Mouse (Mus musculus) cortical plate, adult 2 months (tissue): Measurements from ENCODE around the gene Ddost. TPM values are rescaled to one million over a fixed set of nuclear protein-coding genes. Genes with fewer than 3 reads are reported as not detected.

Experiments used
- H3K27ac ChIP-seq: fragments of 200-500 bp; 2 replicates; pipeline ENCODE4 v1.5.1; 2012; ENCODE audit warnings: low read length, control low read depth, inconsistent platforms; ENCODE audit not compliant: insufficient read depth
- H3K4me1 ChIP-seq: fragments of 200-500 bp; 2 replicates; pipeline ENCODE4 v1.6.1; 2011; ENCODE audit warnings: low read length; ENCODE audit not compliant: control insufficient read depth, insufficient read depth
- H3K4me3 ChIP-seq: fragments of 200-500 bp; 2 replicates; pipeline ENCODE4 v1.5.1; 2011; ENCODE audit warnings: mild to moderate bottlenecking, low read length, control low read depth; ENCODE audit not compliant: insufficient read depth
- CTCF ChIP-seq: fragments of 200-500 bp; IDR thresholded peaks from 2 replicates; pipeline ENCODE4 v1.5.1; 2011; ENCODE audit warnings: mild to moderate bottlenecking, control low read depth, low read length; ENCODE audit not compliant: insufficient read depth; ENCODE audit errors: extremely low read depth
- POLR2A ChIP-seq: fragments of 200-500 bp; IDR thresholded peaks from 2 replicates; pipeline ENCODE4 v1.6.1; 2011; ENCODE audit warnings: mild to moderate bottlenecking, low read length, control low read depth; ENCODE audit not compliant: insufficient read depth; ENCODE audit errors: extremely low read depth
- polyA plus RNA-seq: library from polyadenylated mRNA; depleted of rRNA; stranded (reverse); fragments of >200 nt; gene quantifications from 2 replicates; pipeline ENCODE4 v1.2.3, GENCODE M21; 2012; rRNA removed

Gene Ddost
- 96.7 and 99.4 TPM in 2 replicates for polyA plus RNA-seq

DNA sequence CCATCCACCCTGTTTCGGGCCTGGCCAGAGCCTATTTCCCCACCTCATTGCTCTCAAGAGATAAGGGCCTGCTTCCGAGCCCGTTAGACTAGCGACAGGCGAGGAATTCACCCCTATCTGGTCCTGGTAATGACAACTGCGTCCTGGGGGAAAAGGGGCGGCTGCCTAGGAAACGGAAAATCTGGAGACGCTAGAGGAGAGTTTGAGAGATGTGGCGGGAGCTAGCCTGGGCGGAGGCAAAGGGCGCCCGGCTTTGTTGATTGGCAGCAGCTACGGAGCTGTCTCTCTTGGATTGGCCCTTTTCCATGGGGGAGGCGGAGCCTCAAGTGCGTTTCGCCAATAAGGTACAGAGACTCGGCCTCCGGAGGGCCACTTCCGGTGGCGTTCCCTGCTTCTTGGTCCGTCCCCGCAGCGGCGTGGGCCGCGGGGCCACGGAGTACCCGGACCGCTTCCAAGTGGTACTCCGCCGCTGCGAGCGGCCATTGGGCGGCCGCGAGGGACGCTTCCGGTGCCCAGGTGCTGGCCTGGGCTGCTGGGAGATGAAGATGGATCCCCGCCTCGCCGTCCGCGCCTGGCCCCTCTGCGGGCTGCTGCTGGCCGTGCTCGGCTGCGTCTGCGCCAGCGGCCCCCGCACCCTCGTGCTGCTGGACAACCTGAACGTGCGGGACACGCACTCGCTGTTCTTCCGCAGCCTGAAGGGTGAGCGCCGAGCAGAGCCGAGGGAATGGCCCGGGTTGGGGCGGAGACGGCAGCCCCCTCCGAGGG lies at the start of gene Ddost:
Ddost (plus strand) TSS at position 391 of the 765 bp plus-strand sequence.
- H3K4me3 ChIP-seq: peak within 1 kb of the TSS; percentile 74
- TF ChIP-seq CTCF (no peak), POLR2A (peak; percentile 53; the same call in 1 of the 2 replicates)
- peaks cover 3% of the 10 kb centered on the region for H3K4me1 ChIP-seq
- peak within 1 kb of the TSS; percentile 48; the same call in 1 of the 2 replicates for H3K27ac ChIP-seq

DNA sequence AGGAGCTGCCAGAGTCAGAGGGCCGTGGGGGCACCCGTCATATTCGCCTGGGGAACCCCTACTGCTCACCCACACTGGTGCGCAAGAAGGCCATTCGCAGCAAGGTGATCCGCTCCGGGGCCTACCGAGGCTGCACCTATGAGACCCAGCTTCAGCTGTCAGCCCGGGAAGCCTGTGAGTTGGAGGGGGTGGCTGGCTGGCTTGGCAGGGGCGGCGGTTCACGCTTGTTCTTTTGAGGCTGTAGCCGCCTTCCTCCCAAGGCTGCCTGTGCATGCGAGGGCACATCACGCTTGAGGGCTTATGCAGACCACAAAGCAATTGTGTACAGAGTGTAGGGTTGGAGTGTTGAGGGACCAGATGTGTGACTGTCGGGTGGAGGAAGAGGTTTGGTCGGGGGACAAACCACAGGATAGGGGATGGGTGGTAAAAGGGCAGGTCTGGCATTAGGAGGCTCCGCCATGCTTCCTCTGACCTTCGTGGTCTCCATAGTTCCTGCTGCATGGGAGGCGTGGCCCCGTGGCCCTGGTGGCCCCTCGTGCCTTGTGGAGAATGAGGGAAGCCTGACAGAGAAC lies 47.3 kb upstream of the Ddost start:
- no peak for TF ChIP-seq CTCF
- H3K4me1 ChIP-seq: 0 out of 2 replicates have a peak, but pooled peaks cover 3% of the 10 kb centered on the region
- H3K4me3 ChIP-seq: no peak overlapping the region
- H3K27ac ChIP-seq: no peak overlapping the region

DNA sequence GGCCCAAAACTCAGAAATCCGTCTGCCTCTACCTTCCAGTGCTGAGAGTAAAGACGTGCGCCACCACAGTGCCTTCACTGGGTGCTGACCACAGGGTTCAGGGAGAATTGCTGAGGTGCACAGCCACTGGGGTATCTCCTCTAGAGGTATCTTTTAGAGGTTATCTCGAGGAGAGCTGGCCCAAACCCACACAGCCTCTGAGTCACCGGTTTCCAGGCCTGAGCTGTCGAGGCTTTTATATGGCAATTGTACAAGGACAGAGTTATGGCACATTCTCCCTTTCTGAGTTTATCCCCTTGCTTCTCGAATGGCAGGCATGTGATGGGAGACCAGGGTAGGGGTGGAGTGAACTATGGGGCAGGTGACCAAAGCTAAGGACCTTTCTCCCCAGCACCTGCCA lies 45.9 kb upstream of the Ddost start:
- TF ChIP-seq POLR2A (no peak), CTCF (no peak)
- H3K4me1 ChIP-seq: no peaks in the 10 kb centered on the region

DNA sequence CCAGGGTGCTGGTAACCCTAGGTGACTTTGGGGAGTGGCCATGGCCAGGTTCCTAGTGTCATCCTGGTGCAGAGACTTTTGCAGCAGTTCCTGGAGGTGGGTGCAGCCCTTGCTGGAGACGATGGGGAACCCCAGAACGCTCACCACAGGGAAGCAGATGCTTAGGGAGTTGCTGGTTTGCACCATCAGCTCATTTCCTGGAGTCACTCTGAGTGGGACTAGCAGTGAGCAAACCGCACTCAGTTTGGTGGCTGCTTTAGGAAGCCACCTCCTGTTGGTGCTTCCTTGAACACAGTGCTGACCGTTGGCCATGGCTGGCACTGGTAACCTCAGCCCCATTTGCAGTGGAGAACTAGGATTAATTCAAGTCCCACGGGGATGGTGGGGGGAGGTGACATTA lies 45.0 kb upstream of the Ddost start:
- H3K4me3 ChIP-seq: no peak overlapping the region
- H3K27ac ChIP-seq: no peak overlapping the region
- TF ChIP-seq POLR2A (no peak), CTCF (no peak)
- peaks cover 4% of the 10 kb centered on the region; the same call in 1 of the 2 replicates for H3K4me1 ChIP-seq

More for the DNA sequence above, 45.9 kb upstream of the Ddost start:
- H3K27ac ChIP-seq: no peak overlapping the region
- no peak overlapping the region for H3K4me3 ChIP-seq

DNA sequence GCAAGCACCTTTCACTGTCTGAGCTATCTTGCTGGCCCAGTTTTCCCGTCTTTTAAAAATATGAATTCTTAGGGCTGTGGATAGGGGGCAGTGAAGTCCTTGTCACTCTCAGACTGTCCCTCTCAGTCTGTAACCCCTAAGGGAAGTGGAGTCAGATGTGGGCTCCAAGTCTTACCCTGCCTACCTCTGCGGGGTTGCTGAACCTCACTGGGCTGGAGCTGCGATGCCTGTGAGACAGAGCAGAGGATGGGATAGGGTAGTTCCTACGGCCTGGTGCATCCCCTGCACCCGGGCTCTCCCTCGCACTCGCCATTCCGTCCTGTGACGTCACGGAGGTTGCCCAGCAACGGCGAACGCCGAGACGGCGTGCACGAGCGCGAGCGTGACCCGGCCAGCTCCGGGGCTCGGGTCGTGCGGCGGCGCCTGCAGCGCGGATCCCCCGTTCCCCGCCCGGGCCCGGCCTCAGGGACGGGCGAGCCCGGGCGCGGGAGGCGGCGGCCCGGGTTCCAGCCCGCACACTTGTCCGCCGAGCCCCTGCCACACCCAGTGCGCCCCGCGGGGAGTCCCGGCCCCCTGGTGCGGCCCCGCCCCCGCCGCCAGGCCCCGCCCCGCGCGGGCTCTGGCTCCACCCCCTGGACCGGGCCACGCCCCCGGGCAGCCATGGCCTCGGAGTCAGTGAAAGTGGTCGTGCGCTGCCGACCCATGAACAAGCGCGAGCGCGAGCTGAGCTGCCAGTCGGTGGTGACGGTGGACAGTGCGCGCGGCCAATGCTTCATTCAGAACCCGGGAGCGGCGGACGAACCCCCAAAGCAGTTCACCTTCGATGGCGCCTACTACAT lies 42.5 kb upstream of the Ddost start:
- H3K4me3 ChIP-seq: peak overlapping the region; percentile 46
- peak overlapping the region; percentile 2; the same call in 1 of the 2 replicates for H3K27ac ChIP-seq
- H3K4me1 ChIP-seq: peaks cover 4% of the 10 kb centered on the region; the same call in 1 of the 2 replicates
- peak; percentile 70; the same call in 1 of the 2 replicates for TF ChIP-seq POLR2A
- peak; percentile 35 for TF ChIP-seq CTCF

DNA sequence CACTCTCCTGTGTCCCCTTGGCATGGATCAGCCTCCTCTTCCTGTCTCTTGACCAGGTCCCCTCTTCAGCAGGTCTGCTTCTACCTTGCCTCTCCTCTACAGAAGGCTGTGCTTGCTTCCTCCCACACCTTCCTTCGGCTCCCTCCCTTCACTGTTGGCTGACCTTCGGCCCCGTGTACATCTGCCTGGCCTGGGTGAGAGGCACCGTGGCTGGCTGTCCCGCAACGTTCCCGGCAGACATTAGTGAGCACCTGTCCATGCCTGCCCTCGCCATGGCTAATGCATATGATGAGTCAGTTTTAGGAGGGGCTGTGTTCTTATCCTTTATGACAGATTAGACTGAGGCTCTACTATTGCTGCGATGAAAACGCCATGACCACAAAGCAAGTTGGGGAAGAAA lies 36.7 kb upstream of the Ddost start:
- H3K4me3 ChIP-seq: no peak overlapping the region
- peaks cover 5% of the 10 kb centered on the region for H3K4me1 ChIP-seq
- no peak for TF ChIP-seq CTCF
- TF ChIP-seq POLR2A: no peak
- no peak overlapping the region for H3K27ac ChIP-seq

DNA sequence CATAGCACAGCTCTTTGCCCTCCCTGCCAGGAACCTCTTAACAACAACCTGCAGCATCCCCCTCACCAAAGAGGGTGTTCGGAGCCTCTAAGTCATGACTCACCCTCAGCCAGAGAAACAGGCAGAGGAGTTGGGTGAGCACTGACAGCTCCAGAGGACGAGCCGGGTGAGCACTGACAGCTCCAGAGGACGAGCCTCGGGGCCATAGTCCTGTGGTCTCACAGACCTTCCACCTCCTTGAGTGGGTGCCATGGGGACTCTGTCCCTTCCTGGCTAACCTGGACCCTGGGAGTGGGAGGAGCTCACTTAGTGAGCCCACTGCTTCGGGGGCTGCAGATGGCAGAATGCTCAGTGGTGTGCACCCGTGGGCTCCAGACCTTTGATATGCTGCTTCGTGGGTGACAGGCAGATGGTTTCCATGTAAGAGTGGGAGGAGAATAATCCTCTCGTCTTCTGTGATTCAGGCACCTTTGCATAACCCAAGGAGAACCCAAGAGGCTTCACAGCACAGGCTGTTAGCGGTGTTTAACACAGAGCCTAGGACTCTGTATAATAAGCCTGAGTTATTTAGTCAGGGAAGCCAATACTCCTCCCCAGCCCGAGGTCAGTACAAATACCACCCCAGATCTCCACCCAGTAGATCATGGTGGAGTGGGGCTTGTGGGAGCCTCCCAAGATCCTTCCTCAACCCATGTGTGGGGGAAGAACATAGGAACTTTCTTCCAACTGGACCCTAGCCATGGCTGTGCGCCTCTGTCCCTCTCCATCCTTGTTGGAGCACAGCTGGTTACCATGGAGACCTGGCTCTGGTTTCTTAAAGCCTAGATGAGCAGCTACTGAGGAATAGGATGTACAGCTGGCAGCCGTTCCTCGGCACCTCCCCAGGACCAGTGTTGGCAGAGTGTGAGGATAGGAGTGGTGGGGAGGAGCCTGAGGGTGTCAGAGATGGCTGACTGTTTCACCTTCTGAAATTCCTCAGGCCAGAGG lies 32.2 kb upstream of the Ddost start:
- Histone ChIP-seq H3K4me1 (peaks cover 2% of the 10 kb centered on the region; the same call in 1 of the 2 replicates), H3K4me3 (no peak overlapping the region), H3K27ac (peak overlapping the region; percentile 84)
- TF ChIP-seq POLR2A: no peak
- TF ChIP-seq CTCF: no peak

DNA sequence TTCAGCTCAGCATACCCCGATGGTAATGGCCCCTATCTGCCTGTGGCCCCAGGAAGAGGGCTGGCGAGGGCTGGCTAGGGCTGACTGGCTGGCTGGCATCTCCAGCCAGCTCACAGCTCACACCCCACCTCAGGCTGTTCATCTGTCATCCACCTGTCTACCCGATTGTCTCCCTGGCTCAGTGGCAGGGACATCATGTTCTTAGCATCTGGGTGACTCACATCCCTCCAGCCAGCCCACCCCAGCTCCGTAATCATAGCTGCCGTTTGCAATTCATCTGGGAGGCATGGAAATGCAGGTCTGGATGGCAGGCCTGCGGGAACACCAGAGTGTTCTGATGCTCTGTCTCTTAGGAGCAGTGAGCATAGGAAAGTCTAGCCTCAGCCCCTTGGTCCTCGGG lies 26.2 kb upstream of the Ddost start:
- Histone ChIP-seq H3K4me3 (no peak overlapping the region), H3K4me1 (peaks cover 2% of the 10 kb centered on the region; the same call in 1 of the 2 replicates), H3K27ac (no peak overlapping the region)
- no peak for TF ChIP-seq CTCF

DNA sequence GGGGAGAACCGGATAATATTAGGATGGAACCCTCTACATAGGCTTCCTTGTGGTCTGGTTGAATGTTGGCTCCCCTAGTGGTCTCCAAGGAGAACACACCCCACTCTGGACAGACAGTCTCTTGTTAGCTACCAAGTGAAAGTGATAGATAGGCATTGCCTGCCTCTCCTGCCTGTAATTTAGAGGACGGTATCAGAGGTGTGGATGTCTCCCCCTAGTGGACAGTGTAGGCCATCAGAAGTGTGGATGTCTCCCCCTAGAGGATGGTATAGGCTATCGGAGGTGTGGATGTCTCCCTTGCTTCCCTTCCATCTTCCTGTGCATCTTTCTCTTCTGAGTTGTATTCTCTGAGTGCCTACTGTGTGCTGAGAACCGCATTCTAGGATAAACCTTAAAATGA lies 21.7 kb upstream of the Ddost start:
- no peak overlapping the region for H3K27ac ChIP-seq
- no peak overlapping the region for H3K4me3 ChIP-seq
- TF ChIP-seq POLR2A: no peak
- TF ChIP-seq CTCF: peak; percentile 100

More for the DNA sequence above, 21.7 kb upstream of the Ddost start:
- H3K4me1 ChIP-seq: peaks cover 2% of the 10 kb centered on the region; the same call in 1 of the 2 replicates
